Mouse (Mus musculus): ENCODE measurements around the gene Bbx. TPM values are rescaled to one million over a fixed set of nuclear protein-coding genes. Genes with fewer than 3 reads are reported as not detected.
A peak's percentile ranks its signal among the peaks of the same experiment; 100 is the strongest.

Bbx gene
- polyA plus RNA-seq, 1 experiment: 116 TPM

- Histone ChIP-seq H3K36me3 (ENCODE audit: control insufficient read depth, insufficient read depth, low read length, poor library complexity, severe bottlenecking) (peaks cover 11% of the 10 kb centered on the region), H3K27ac (ENCODE audit: insufficient read depth, low read length) (no peak overlapping the region), H3K27me3 (ENCODE audit: control insufficient read depth, insufficient read depth, low read length, poor library complexity, severe bottlenecking) (no peaks in the 10 kb centered on the region), H3K9ac (ENCODE audit: low read depth, poor library complexity, severe bottlenecking) (no peak overlapping the region), H3K4me3 (ENCODE audit: low read depth, low read length) (no peak overlapping the region), H3K4me1 (ENCODE audit: control insufficient read depth, insufficient read depth, low read length) (no peaks in the 10 kb centered on the region), H3K9me3 (replicated peaks; ENCODE audit: control insufficient read depth, insufficient read depth, low read length, poor library complexity, severe bottlenecking) (no peaks in the 10 kb centered on the region)
- TF ChIP-seq POLR2A (IDR thresholded peaks at IDR 0.05; ENCODE audit: insufficient read depth, low read length) (no peak), CTCF (IDR thresholded peaks at IDR 0.05; ENCODE audit: low read depth, low read length) (peak; percentile 60)
Measured at GRCm38 (mm10) chr16:50201546-50202151, 230.5 kb downstream of the Bbx start.

DNA sequence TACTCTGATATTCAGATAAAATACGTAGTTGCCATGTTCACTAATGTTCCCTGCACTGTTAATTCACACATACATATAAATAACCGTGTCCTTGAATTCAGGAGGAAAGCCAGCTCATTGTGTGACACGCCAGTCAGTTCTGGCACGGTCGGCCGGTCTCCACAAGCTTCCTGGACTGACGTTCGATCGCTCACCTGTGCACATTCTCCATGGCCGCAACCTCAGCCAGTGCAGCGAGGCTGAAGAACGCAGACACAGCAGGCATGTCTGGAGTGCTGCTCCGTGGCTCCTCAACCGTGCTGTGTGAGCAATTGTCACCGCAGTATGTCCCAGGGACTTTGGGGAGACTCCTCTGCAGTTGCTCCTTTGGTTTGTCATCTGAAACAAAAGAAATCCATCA lies 232.0 kb downstream of the Bbx start:
- no peaks in the 10 kb centered on the region for H3K27me3 ChIP-seq (ENCODE audit: control insufficient read depth, insufficient read depth, low read length, poor library complexity, severe bottlenecking)
- no peak overlapping the region for H3K9ac ChIP-seq (ENCODE audit: low read depth, poor library complexity, severe bottlenecking)
- H3K4me1 ChIP-seq (ENCODE audit: control insufficient read depth, insufficient read depth, low read length): no peaks in the 10 kb centered on the region
- peaks cover 11% of the 10 kb centered on the region for H3K36me3 ChIP-seq (ENCODE audit: control insufficient read depth, insufficient read depth, low read length, poor library complexity, severe bottlenecking)
- no peaks in the 10 kb centered on the region for H3K9me3 ChIP-seq (replicated peaks; ENCODE audit: control insufficient read depth, insufficient read depth, low read length, poor library complexity, severe bottlenecking)
- TF ChIP-seq EP300 (IDR thresholded peaks at IDR 0.05; ENCODE audit: insufficient read depth, low read depth, low read length) (no peak), POLR2A (IDR thresholded peaks at IDR 0.05; ENCODE audit: insufficient read depth, low read length) (no peak), CTCF (IDR thresholded peaks at IDR 0.05; ENCODE audit: low read depth, low read length) (no peak)
- H3K4me3 ChIP-seq (ENCODE audit: low read depth, low read length): no peak overlapping the region
- no peak overlapping the region for H3K27ac ChIP-seq (ENCODE audit: insufficient read depth, low read length)

GRCm38 (mm10) chr16:50196118-50196517 lies 236.1 kb downstream of the Bbx start:
- TF ChIP-seq CTCF (IDR thresholded peaks at IDR 0.05; ENCODE audit: low read depth, low read length) (no peak), EP300 (IDR thresholded peaks at IDR 0.05; ENCODE audit: insufficient read depth, low read depth, low read length) (no peak), POLR2A (IDR thresholded peaks at IDR 0.05; ENCODE audit: insufficient read depth, low read length) (no peak)
- H3K27ac ChIP-seq (ENCODE audit: insufficient read depth, low read length): no peak overlapping the region
- peaks cover 13% of the 10 kb centered on the region for H3K36me3 ChIP-seq (ENCODE audit: control insufficient read depth, insufficient read depth, low read length, poor library complexity, severe bottlenecking)
- H3K4me3 ChIP-seq (ENCODE audit: low read depth, low read length): no peak overlapping the region
- H3K9ac ChIP-seq (ENCODE audit: low read depth, poor library complexity, severe bottlenecking): no peak overlapping the region
- no peaks in the 10 kb centered on the region for H3K9me3 ChIP-seq (replicated peaks; ENCODE audit: control insufficient read depth, insufficient read depth, low read length, poor library complexity, severe bottlenecking)
- H3K4me1 ChIP-seq (ENCODE audit: control insufficient read depth, insufficient read depth, low read length): no peaks in the 10 kb centered on the region
- no peaks in the 10 kb centered on the region for H3K27me3 ChIP-seq (ENCODE audit: control insufficient read depth, insufficient read depth, low read length, poor library complexity, severe bottlenecking)

- Histone ChIP-seq H3K9ac (ENCODE audit: low read depth, poor library complexity, severe bottlenecking) (no peak overlapping the region), H3K4me1 (ENCODE audit: control insufficient read depth, insufficient read depth, low read length) (no peaks in the 10 kb centered on the region)
- TF ChIP-seq POLR2A (IDR thresholded peaks at IDR 0.05; ENCODE audit: insufficient read depth, low read length) (no peak), EP300 (IDR thresholded peaks at IDR 0.05; ENCODE audit: insufficient read depth, low read depth, low read length) (no peak), CTCF (IDR thresholded peaks at IDR 0.05; ENCODE audit: low read depth, low read length) (no peak)
Measured at GRCm38 (mm10) chr16:50192626-50193025, 239.6 kb downstream of the Bbx start.

GRCm38 (mm10) chr16:50189108-50189507 lies 243.1 kb downstream of the Bbx start:
- Histone ChIP-seq H3K4me3 (ENCODE audit: low read depth, low read length) (no peak overlapping the region), H3K36me3 (ENCODE audit: control insufficient read depth, insufficient read depth, low read length, poor library complexity, severe bottlenecking) (peaks cover 2% of the 10 kb centered on the region; the same call in 1 of the 2 replicates), H3K9me3 (replicated peaks; ENCODE audit: control insufficient read depth, insufficient read depth, low read length, poor library complexity, severe bottlenecking) (no peaks in the 10 kb centered on the region), H3K9ac (ENCODE audit: low read depth, poor library complexity, severe bottlenecking) (no peak overlapping the region), H3K27me3 (ENCODE audit: control insufficient read depth, insufficient read depth, low read length, poor library complexity, severe bottlenecking) (no peaks in the 10 kb centered on the region), H3K27ac (ENCODE audit: insufficient read depth, low read length) (no peak overlapping the region), H3K4me1 (ENCODE audit: control insufficient read depth, insufficient read depth, low read length) (no peaks in the 10 kb centered on the region)
- TF ChIP-seq EP300 (IDR thresholded peaks at IDR 0.05; ENCODE audit: insufficient read depth, low read depth, low read length) (no peak), CTCF (IDR thresholded peaks at IDR 0.05; ENCODE audit: low read depth, low read length) (no peak), POLR2A (IDR thresholded peaks at IDR 0.05; ENCODE audit: insufficient read depth, low read length) (no peak)

More at GRCm38 (mm10) chr16:50192626-50193025, 239.6 kb downstream of the Bbx start:
- H3K27me3 ChIP-seq (ENCODE audit: control insufficient read depth, insufficient read depth, low read length, poor library complexity, severe bottlenecking): no peaks in the 10 kb centered on the region
- H3K9me3 ChIP-seq (replicated peaks; ENCODE audit: control insufficient read depth, insufficient read depth, low read length, poor library complexity, severe bottlenecking): no peaks in the 10 kb centered on the region
- H3K4me3 ChIP-seq (ENCODE audit: low read depth, low read length): no peak overlapping the region
- H3K36me3 ChIP-seq (ENCODE audit: control insufficient read depth, insufficient read depth, low read length, poor library complexity, severe bottlenecking): peaks cover 2% of the 10 kb centered on the region; the same call in 1 of the 2 replicates
- no peak overlapping the region for H3K27ac ChIP-seq (ENCODE audit: insufficient read depth, low read length)

DNA sequence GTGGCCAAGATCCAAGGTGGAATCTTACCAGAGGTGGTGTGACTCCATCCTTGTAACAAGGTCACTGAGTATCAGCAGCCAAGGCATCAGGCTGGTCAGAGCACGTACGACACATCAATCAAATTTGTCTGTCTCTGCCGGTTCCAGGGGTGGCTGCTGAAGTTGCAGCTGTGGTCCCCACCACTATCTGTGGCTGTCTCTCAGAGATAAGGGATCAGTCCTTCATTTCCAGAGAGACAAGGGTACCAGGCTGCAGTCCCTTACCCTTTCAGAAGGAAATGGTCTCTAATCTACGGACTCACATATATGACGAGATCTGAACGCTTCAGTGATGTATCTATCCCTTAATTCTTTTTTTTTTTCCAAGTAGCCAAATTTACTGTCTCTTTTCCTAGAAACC lies 245.6 kb downstream of the Bbx start:
- no peak overlapping the region for H3K9ac ChIP-seq (ENCODE audit: low read depth, poor library complexity, severe bottlenecking)
- no peaks in the 10 kb centered on the region for H3K9me3 ChIP-seq (replicated peaks; ENCODE audit: control insufficient read depth, insufficient read depth, low read length, poor library complexity, severe bottlenecking)
- H3K27ac ChIP-seq (ENCODE audit: insufficient read depth, low read length): no peak overlapping the region
- H3K36me3 ChIP-seq (ENCODE audit: control insufficient read depth, insufficient read depth, low read length, poor library complexity, severe bottlenecking): no peaks in the 10 kb centered on the region
- no peaks in the 10 kb centered on the region for H3K4me1 ChIP-seq (ENCODE audit: control insufficient read depth, insufficient read depth, low read length)
- H3K4me3 ChIP-seq (ENCODE audit: low read depth, low read length): no peak overlapping the region
- no peaks in the 10 kb centered on the region for H3K27me3 ChIP-seq (ENCODE audit: control insufficient read depth, insufficient read depth, low read length, poor library complexity, severe bottlenecking)
- no peak for TF ChIP-seq EP300 (IDR thresholded peaks at IDR 0.05; ENCODE audit: insufficient read depth, low read depth, low read length)
- TF ChIP-seq CTCF (IDR thresholded peaks at IDR 0.05; ENCODE audit: low read depth, low read length): no peak
- TF ChIP-seq POLR2A (IDR thresholded peaks at IDR 0.05; ENCODE audit: insufficient read depth, low read length): no peak

Measured in ES-Bruce4 (cell line).